Mouse (Mus musculus): Measurements from ENCODE around the gene Armc5. TPM values are rescaled to one million over a fixed set of nuclear protein-coding genes. Genes with fewer than 3 reads are reported as not detected.

Armc5 gene
- total RNA-seq (2023; ENCODE audit: inconsistent age): 27.8 to 32.3 TPM (median 31.6 TPM) in 4 replicates

GRCm38 (mm10) chr7:128236856-128237592, at the start of gene Armc5:
Gene Armc5, plus strand, starts transcription at chr7:128237342.

GRCm38 (mm10) chr7:128206152-128206551, 31.0 kb upstream of the Armc5 start, which contains the start of gene Cox6a2:
Gene Cox6a2, minus strand, starts transcription at chr7:128206387.

GRCm38 (mm10) chr7:128237927-128238778, 1.0 kb downstream of the Armc5 start, which contains the start of gene 9130023H24Rik:
Gene 9130023H24Rik, minus strand, starts transcription at chr7:128238031.

GRCm38 (mm10) chr7:128246496-128247391, 9.6 kb downstream of the Armc5 start, which contains the start of gene Tgfb1i1:
Gene Tgfb1i1, plus strand, starts transcription at chr7:128246812.

GRCm38 (mm10) chr7:128265411-128265810, 28.3 kb downstream of the Armc5 start, which contains the start of gene Slc5a2:
Gene Slc5a2, plus strand, starts transcription at chr7:128265657.

Other genes with a start within 250 kb of the Armc5 start
- 25.0 to 31.2 TPM (median 27.9 TPM) in 4 replicates for gene Pycard, start 243.5 kb upstream of the Armc5 start, total RNA-seq (2023; ENCODE audit: inconsistent age)
- gene Trim72, start 233.4 kb upstream of the Armc5 start, total RNA-seq (2023; ENCODE audit: inconsistent age): 0.69 to 1.1 TPM (median 0.91 TPM) in 4 replicates
- gene Itgam, start 174.7 kb upstream of the Armc5 start, total RNA-seq (2023; ENCODE audit: inconsistent age): 1.6 to 3.3 TPM (median 2.1 TPM) in 4 replicates
- not detected in 4 replicates for gene Gm49368, start 174.7 kb upstream of the Armc5 start, total RNA-seq (2023; ENCODE audit: inconsistent age)
- gene Itgax, start 107.8 kb upstream of the Armc5 start, total RNA-seq (2023; ENCODE audit: inconsistent age): 1.5 to 3.1 TPM (median 2.0 TPM) in 4 replicates
- gene Itgad, start 83.0 kb upstream of the Armc5 start, total RNA-seq (2023; ENCODE audit: inconsistent age): 3.3 to 8.8 TPM (median 6.4 TPM) in 4 replicates
- gene Cox6a2, start 31.0 kb upstream of the Armc5 start, total RNA-seq (2023; ENCODE audit: inconsistent age): not detected in 4 replicates
- 4.1 to 4.6 TPM (median 4.3 TPM) in 4 replicates for gene 9130023H24Rik, start 689 bp downstream of the Armc5 start, total RNA-seq (2023; ENCODE audit: inconsistent age)
- gene Tgfb1i1, start 9.5 kb downstream of the Armc5 start, total RNA-seq (2023; ENCODE audit: inconsistent age): 2.6 to 4.1 TPM (median 3.0 TPM) in 4 replicates
- not detected in 4 replicates for gene Slc5a2, start 28.3 kb downstream of the Armc5 start, total RNA-seq (2023; ENCODE audit: inconsistent age)
- gene BC017158, start 60.8 kb downstream of the Armc5 start, total RNA-seq (2023; ENCODE audit: inconsistent age): 24.6 to 29.5 TPM (median 28.1 TPM) in 4 replicates
- gene Rgs10, start 181.4 kb downstream of the Armc5 start, total RNA-seq (2023; ENCODE audit: inconsistent age): 28.3 to 36.7 TPM (median 31.9 TPM) in 4 replicates
- gene Tial1, start 224.4 kb downstream of the Armc5 start, total RNA-seq (2023; ENCODE audit: inconsistent age): 151 to 155 TPM (median 152 TPM) in 4 replicates

Measured in B cell, adult (primary cell).